Mouse (Mus musculus) hindbrain, embryonic 15.5 days (tissue): ENCODE results near the gene Xcr1. TPM values are rescaled to one million over a fixed set of nuclear protein-coding genes. Genes with fewer than 3 reads are reported as not detected.
A peak's percentile ranks its signal among the peaks of the same experiment; 100 is the strongest.

ENCODE experiments used
- ATAC-seq: fragments of 200-750 bp; cut with Nextera tagmentation; 2 replicates; pipeline ENCODE4 v1.8.0; 2017; ENCODE audit warnings: low read depth, moderate number of reproducible peaks, moderate TSS enrichment; ENCODE audit not compliant: low FRiP score
- H3K27ac ChIP-seq: fragments of 300-500 bp; sonication (generic); replicated peaks from 2 replicates; pipeline ENCODE4 v1.5.1; 2015; ENCODE audit warnings: mild to moderate bottlenecking, inconsistent platforms
- H3K27me3 ChIP-seq: fragments of 300-500 bp; sonication (generic); 2 replicates; pipeline ENCODE4 v1.6.1; 2015; ENCODE audit warnings: control low read depth, inconsistent platforms
- H3K36me3 ChIP-seq: fragments of 300-500 bp; sonication (generic); 2 replicates; pipeline ENCODE4 v1.6.1; 2015; ENCODE audit warnings: control low read depth, inconsistent platforms
- H3K4me1 ChIP-seq: fragments of 300-500 bp; sonication (generic); replicated peaks from 2 replicates; pipeline ENCODE4 v1.6.1; 2015; ENCODE audit warnings: control low read depth, inconsistent platforms
- H3K4me2 ChIP-seq: fragments of 300-500 bp; sonication (generic); 2 replicates; pipeline ENCODE4 v1.6.1; 2015; ENCODE audit warnings: moderate library complexity, mild to moderate bottlenecking, inconsistent platforms
- H3K4me3 ChIP-seq: fragments of 300-500 bp; sonication (generic); 2 replicates; pipeline ENCODE4 v1.5.1; 2015; ENCODE audit warnings: mild to moderate bottlenecking, inconsistent platforms
- H3K9ac ChIP-seq: fragments of 300-500 bp; sonication (generic); 2 replicates; pipeline ENCODE4 v1.6.1; 2015; ENCODE audit warnings: inconsistent platforms
- H3K9me3 ChIP-seq: fragments of 300-500 bp; sonication (generic); 2 replicates; pipeline ENCODE4 v1.6.1; 2016; ENCODE audit warnings: control low read depth, inconsistent platforms
- WGBS: fragments of 180-500 bp; shearing (Covaris S2); methylation state at CpG from one replicate; pipeline ENCODE4 v1.1.7; 2015; 5-methylcytosine and 5-hydroxymethylcytosine counted together
- polyA plus RNA-seq: library from polyadenylated mRNA; unstranded; fragments of >200 nt; fragmentation: Nextera tagmentation; extraction: Ambion mirVana; gene quantifications from 2 replicates; pipeline ENCODE4 v1.2.1, GENCODE M21; 2015

Xcr1 gene
- polyA plus RNA-seq, 1 experiment from 2014 or later, result 0.05 TPM

- Histone ChIP-seq H3K9me3 (no peaks in the 10 kb centered on the region), H3K4me3 (no peak overlapping the region), H3K36me3 (no peaks in the 10 kb centered on the region), H3K27ac (peak overlapping the region; percentile 83; the same call in 1 of the 2 replicates), H3K4me2 (peak overlapping the region; percentile 91), H3K27me3 (no peaks in the 10 kb centered on the region), H3K4me1 (peaks cover 12% of the 10 kb centered on the region), H3K9ac (no peak overlapping the region)
- WGBS, result 68% methylated on average over 2 of the region's 2 CpGs
- ATAC-seq, result no peak
These were observed 11.7 kb downstream of the Xcr1 start for GRCm38 (mm10) chr9:123849976-123850695.

GRCm38 (mm10) chr9:123846490-123846889, 15.3 kb downstream of the Xcr1 start:
- no peak for ATAC-seq
- Histone ChIP-seq H3K9me3 (no peaks in the 10 kb centered on the region), H3K27me3 (no peaks in the 10 kb centered on the region), H3K36me3 (no peaks in the 10 kb centered on the region), H3K4me3 (no peak overlapping the region), H3K9ac (no peak overlapping the region), H3K27ac (no peak overlapping the region), H3K4me1 (peaks cover 8% of the 10 kb centered on the region), H3K4me2 (no peak overlapping the region)
- 93% methylated on average over 1 of the region's 1 CpGs for WGBS

- no peaks in the 10 kb centered on the region for H3K27me3 ChIP-seq
- H3K9me3 ChIP-seq, result no peaks in the 10 kb centered on the region
- 79% methylated on average over 3 of the region's 3 CpGs for WGBS
- H3K9ac ChIP-seq, result no peak overlapping the region
- no peak overlapping the region for H3K27ac ChIP-seq
- H3K36me3 ChIP-seq, result no peaks in the 10 kb centered on the region
- H3K4me3 ChIP-seq, result no peak overlapping the region
- no peak overlapping the region for H3K4me2 ChIP-seq
- no peaks in the 10 kb centered on the region; the same call in 1 of the 2 replicates for H3K4me1 ChIP-seq
- no peak for ATAC-seq
These were observed 16.7 kb downstream of the Xcr1 start for GRCm38 (mm10) chr9:123845120-123845519.

- H3K36me3 ChIP-seq, result no peaks in the 10 kb centered on the region
- no peak overlapping the region for H3K4me2 ChIP-seq
- H3K9me3 ChIP-seq, result no peaks in the 10 kb centered on the region
- no peaks in the 10 kb centered on the region for H3K27me3 ChIP-seq
- H3K4me1 ChIP-seq, result no peaks in the 10 kb centered on the region
- no peak overlapping the region for H3K4me3 ChIP-seq
- H3K27ac ChIP-seq, result no peak overlapping the region
- no peak for ATAC-seq
- H3K9ac ChIP-seq, result no peak overlapping the region
- 94% methylated on average over 3 of the region's 3 CpGs for WGBS
These were observed 17.4 kb downstream of the Xcr1 start for GRCm38 (mm10) chr9:123844468-123844867.

- 94% methylated on average over 6 of the region's 6 CpGs for WGBS
- no peaks in the 10 kb centered on the region for H3K4me1 ChIP-seq
- no peak overlapping the region for H3K4me3 ChIP-seq
- no peaks in the 10 kb centered on the region for H3K27me3 ChIP-seq
- no peak overlapping the region for H3K4me2 ChIP-seq
- H3K36me3 ChIP-seq, result peaks cover 14% of the 10 kb centered on the region
- H3K27ac ChIP-seq, result no peak overlapping the region
- no peaks in the 10 kb centered on the region for H3K9me3 ChIP-seq
- no peak overlapping the region for H3K9ac ChIP-seq
- no peak for ATAC-seq
These were observed 21.6 kb downstream of the Xcr1 start for GRCm38 (mm10) chr9:123840243-123840642.

- H3K36me3 ChIP-seq, result peaks cover 19% of the 10 kb centered on the region
- ATAC-seq, result no peak
- H3K4me2 ChIP-seq, result no peak overlapping the region
- H3K9ac ChIP-seq, result no peak overlapping the region
- H3K4me1 ChIP-seq, result no peaks in the 10 kb centered on the region
- H3K27me3 ChIP-seq, result no peaks in the 10 kb centered on the region
- WGBS, result 95% methylated on average over 3 of the region's 3 CpGs
- no peaks in the 10 kb centered on the region for H3K9me3 ChIP-seq
- H3K4me3 ChIP-seq, result no peak overlapping the region
- no peak overlapping the region for H3K27ac ChIP-seq
These were observed 26.0 kb downstream of the Xcr1 start for GRCm38 (mm10) chr9:123835851-123836250.

- H3K27me3 ChIP-seq, result no peaks in the 10 kb centered on the region
- WGBS, result 91% methylated on average over 4 of the region's 4 CpGs
- no peak for ATAC-seq
These were observed 32.9 kb downstream of the Xcr1 start for GRCm38 (mm10) chr9:123828916-123829315.

GRCm38 (mm10) chr9:123826631-123827030, 35.2 kb downstream of the Xcr1 start:
- Histone ChIP-seq H3K9ac (no peak overlapping the region), H3K9me3 (no peaks in the 10 kb centered on the region), H3K4me1 (no peaks in the 10 kb centered on the region), H3K4me3 (no peak overlapping the region), H3K27me3 (no peaks in the 10 kb centered on the region), H3K36me3 (peaks cover 55% of the 10 kb centered on the region), H3K27ac (no peak overlapping the region), H3K4me2 (no peak overlapping the region)
- ATAC-seq, result no peak
- WGBS, result 93% methylated on average over 3 of the region's 3 CpGs

More at GRCm38 (mm10) chr9:123828916-123829315, 32.9 kb downstream of the Xcr1 start:
- H3K4me1 ChIP-seq, result no peaks in the 10 kb centered on the region
- no peaks in the 10 kb centered on the region for H3K9me3 ChIP-seq
- peaks cover 41% of the 10 kb centered on the region for H3K36me3 ChIP-seq
- H3K27ac ChIP-seq, result no peak overlapping the region
- H3K4me3 ChIP-seq, result no peak overlapping the region
- H3K4me2 ChIP-seq, result no peak overlapping the region
- H3K9ac ChIP-seq, result no peak overlapping the region

GRCm38 (mm10) chr9:123818601-123819000, 43.2 kb downstream of the Xcr1 start:
- no peak overlapping the region for H3K4me3 ChIP-seq
- no peaks in the 10 kb centered on the region for H3K27me3 ChIP-seq
- H3K9ac ChIP-seq, result no peak overlapping the region
- H3K36me3 ChIP-seq, result peaks cover 34% of the 10 kb centered on the region
- H3K4me1 ChIP-seq, result no peaks in the 10 kb centered on the region
- no peaks in the 10 kb centered on the region for H3K9me3 ChIP-seq
- H3K4me2 ChIP-seq, result no peak overlapping the region
- WGBS, result 88% methylated on average over 2 of the region's 2 CpGs
- ATAC-seq, result no peak
- H3K27ac ChIP-seq, result no peak overlapping the region

- WGBS, result 93% methylated on average over 1 of the region's 1 CpGs
- no peak overlapping the region for H3K4me2 ChIP-seq
- H3K4me3 ChIP-seq, result no peak overlapping the region
- peaks cover 20% of the 10 kb centered on the region for H3K36me3 ChIP-seq
- no peak overlapping the region for H3K9ac ChIP-seq
- no peaks in the 10 kb centered on the region for H3K27me3 ChIP-seq
- no peaks in the 10 kb centered on the region for H3K4me1 ChIP-seq
- H3K9me3 ChIP-seq, result no peaks in the 10 kb centered on the region
- no peak for ATAC-seq
- no peak overlapping the region for H3K27ac ChIP-seq
These were observed 45.8 kb downstream of the Xcr1 start for GRCm38 (mm10) chr9:123815996-123816395.

- H3K4me2 ChIP-seq, result no peak overlapping the region
- 93% methylated on average over 3 of the region's 3 CpGs for WGBS
- H3K27ac ChIP-seq, result no peak overlapping the region
- H3K4me3 ChIP-seq, result no peak overlapping the region
- peaks cover 20% of the 10 kb centered on the region for H3K36me3 ChIP-seq
- H3K9me3 ChIP-seq, result no peaks in the 10 kb centered on the region
- H3K4me1 ChIP-seq, result no peaks in the 10 kb centered on the region
- ATAC-seq, result no peak
- H3K27me3 ChIP-seq, result no peaks in the 10 kb centered on the region
- H3K9ac ChIP-seq, result no peak overlapping the region
These were observed 46.4 kb downstream of the Xcr1 start for GRCm38 (mm10) chr9:123815444-123815843.

- H3K4me3 ChIP-seq, result no peak overlapping the region
- H3K27ac ChIP-seq, result no peak overlapping the region
- ATAC-seq, result no peak
- H3K4me2 ChIP-seq, result no peak overlapping the region
- no peak overlapping the region for H3K9ac ChIP-seq
- H3K27me3 ChIP-seq, result no peaks in the 10 kb centered on the region
- H3K36me3 ChIP-seq, result peaks cover 20% of the 10 kb centered on the region
- H3K9me3 ChIP-seq, result no peaks in the 10 kb centered on the region
- H3K4me1 ChIP-seq, result no peaks in the 10 kb centered on the region
- WGBS, result 90% methylated on average over 4 of the region's 4 CpGs
These were observed 47.0 kb downstream of the Xcr1 start for GRCm38 (mm10) chr9:123814821-123815220.

- 76% methylated on average over 2 of the region's 2 CpGs for WGBS
- H3K36me3 ChIP-seq, result peaks cover 20% of the 10 kb centered on the region
- ATAC-seq, result no peak
- H3K4me3 ChIP-seq, result no peak overlapping the region
- H3K4me2 ChIP-seq, result no peak overlapping the region
- no peak overlapping the region for H3K27ac ChIP-seq
- H3K27me3 ChIP-seq, result no peaks in the 10 kb centered on the region
- no peaks in the 10 kb centered on the region for H3K9me3 ChIP-seq
- H3K4me1 ChIP-seq, result no peaks in the 10 kb centered on the region
- no peak overlapping the region for H3K9ac ChIP-seq
These were observed 47.5 kb downstream of the Xcr1 start for GRCm38 (mm10) chr9:123814326-123814725.
